Mouse (Mus musculus): ENCODE data around the gene Ubap1l.

Gene Ubap1l

GRCm38 (mm10) chr9:65410378-65410777, 49.5 kb downstream of the Ubap1l start:
- no peak for DNase-seq (ENCODE audit: low read depth, low spot score)

GRCm38 (mm10) chr9:65411326-65411725, 50.5 kb downstream of the Ubap1l start:
- no peak for DNase-seq (ENCODE audit: low read depth, low spot score)

GRCm38 (mm10) chr9:65417738-65418137, 56.9 kb downstream of the Ubap1l start:
- DNase-seq (ENCODE audit: low read depth, low spot score) = no peak

- no peak for DNase-seq (ENCODE audit: low read depth, low spot score)
These were observed 58.8 kb downstream of the Ubap1l start for GRCm38 (mm10) chr9:65419633-65420032.

- no peak for DNase-seq (ENCODE audit: low read depth, low spot score)
These were observed 62.1 kb downstream of the Ubap1l start, which contains the start of gene Slc51b for GRCm38 (mm10) chr9:65422760-65423501. Gene Slc51b, minus strand, starts transcription at chr9:65422955.

GRCm38 (mm10) chr9:65424393-65424792, 63.6 kb downstream of the Ubap1l start:
- no peak for DNase-seq (ENCODE audit: low read depth, low spot score)

GRCm38 (mm10) chr9:65427511-65427910, 66.7 kb downstream of the Ubap1l start:
- no peak for DNase-seq (ENCODE audit: low read depth, low spot score)

- no peak for DNase-seq (ENCODE audit: low read depth, low spot score)
These were observed 67.2 kb downstream of the Ubap1l start for GRCm38 (mm10) chr9:65428003-65428402.

Data from retina, postnatal 7 days (tissue).